Mouse (Mus musculus): Measurements from ENCODE around the gene Il4i1. TPM values are rescaled to one million over a fixed set of nuclear protein-coding genes. Genes with fewer than 3 reads are reported as not detected.

Il4i1 gene
- polyA plus RNA-seq, 2 experiments = 0.22 to 0.40 TPM

GRCm38 (mm10) chr7:44877833-44878232 lies 61.6 kb downstream of the Il4i1 start:
- 82% methylated on average over 14 of the region's 14 CpGs for WGBS (ENCODE audit: insufficient replicate concordance)
- Histone ChIP-seq H3K9me3 (ENCODE audit: control insufficient read depth, low read length) (no peaks in the 10 kb centered on the region), H3K4me1 (replicated peaks; ENCODE audit: control insufficient read depth in 2 of 2, insufficient read depth in 2 of 2, low read length in 1 of 2) (0 out of 4 replicates have a peak, but pooled peaks cover 0 to 2% of the 10 kb centered on the region in 2 experiments), H3K4me3 (ENCODE audit: insufficient read depth in 1 of 2, low read depth in 2 of 2, low read length in 2 of 2) (no peak overlapping the region), H3K27ac (no peak overlapping the region), H3K4me2 (ENCODE audit: low read depth) (no peak overlapping the region), H3K36me3 (replicated peaks; ENCODE audit: control insufficient read depth, insufficient read depth, low read depth) (peaks cover 5% of the 10 kb centered on the region), H3K9ac (replicated peaks) (no peak overlapping the region), H3K27me3 (ENCODE audit: control insufficient read depth, insufficient read depth, low read length) (no peaks in the 10 kb centered on the region)
- ATAC-seq (ENCODE audit: insufficient read depth) (no peak), DNase-seq (ENCODE audit: low read depth in 3 of 3, low spot score in 3 of 3) (no peak)
- TF ChIP-seq CTCF (IDR thresholded peaks at IDR 0.05; ENCODE audit: low read depth) (no peak), EP300 (IDR thresholded peaks at IDR 0.05; ENCODE audit: low read depth) (no peak)

- H3K4me3 ChIP-seq (ENCODE audit: insufficient read depth in 1 of 2, low read depth in 2 of 2, low read length in 2 of 2) = no peak overlapping the region
- no peak for DNase-seq (ENCODE audit: low read depth in 3 of 3, low spot score in 3 of 3)
- no peak overlapping the region for H3K27ac ChIP-seq
- H3K36me3 ChIP-seq (replicated peaks; ENCODE audit: control insufficient read depth, insufficient read depth, low read depth) = peaks cover 13% of the 10 kb centered on the region
- 73% methylated on average over 3 of the region's 3 CpGs for WGBS (ENCODE audit: insufficient replicate concordance)
- H3K4me1 ChIP-seq (replicated peaks; ENCODE audit: control insufficient read depth in 2 of 2, insufficient read depth in 2 of 2, low read length in 1 of 2) = no peaks in the 10 kb centered on the region
- no peak overlapping the region for H3K9ac ChIP-seq (replicated peaks)
- no peak for ATAC-seq (ENCODE audit: insufficient read depth)
- TF ChIP-seq EP300 (IDR thresholded peaks at IDR 0.05; ENCODE audit: low read depth) (no peak), CTCF (IDR thresholded peaks at IDR 0.05; ENCODE audit: low read depth) (no peak)
- no peaks in the 10 kb centered on the region for H3K9me3 ChIP-seq (ENCODE audit: control insufficient read depth, low read length)
- H3K27me3 ChIP-seq (ENCODE audit: control insufficient read depth, insufficient read depth, low read length) = no peaks in the 10 kb centered on the region
- H3K4me2 ChIP-seq (ENCODE audit: low read depth) = no peak overlapping the region
Measured at GRCm38 (mm10) chr7:44883036-44883435, 66.8 kb downstream of the Il4i1 start.

GRCm38 (mm10) chr7:44884637-44885036 lies 68.5 kb downstream of the Il4i1 start:
- no peak overlapping the region for H3K4me3 ChIP-seq (ENCODE audit: insufficient read depth in 1 of 2, low read depth in 2 of 2, low read length in 2 of 2)
- no peak for ATAC-seq (ENCODE audit: insufficient read depth)
- H3K27ac ChIP-seq = no peak overlapping the region
- no peaks in the 10 kb centered on the region for H3K27me3 ChIP-seq (ENCODE audit: control insufficient read depth, insufficient read depth, low read length)
- H3K4me2 ChIP-seq (ENCODE audit: low read depth) = no peak overlapping the region
- no peak for DNase-seq (ENCODE audit: low read depth in 3 of 3, low spot score in 3 of 3)
- TF ChIP-seq EP300 (IDR thresholded peaks at IDR 0.05; ENCODE audit: low read depth) (no peak), CTCF (IDR thresholded peaks at IDR 0.05; ENCODE audit: low read depth) (no peak)
- peaks cover 0 to 4% of the 10 kb centered on the region in 2 experiments; a peak in 1 of 4 replicates for H3K4me1 ChIP-seq (replicated peaks; ENCODE audit: control insufficient read depth in 2 of 2, insufficient read depth in 2 of 2, low read length in 1 of 2)
- peaks cover 13% of the 10 kb centered on the region for H3K36me3 ChIP-seq (replicated peaks; ENCODE audit: control insufficient read depth, insufficient read depth, low read depth)
- no peaks in the 10 kb centered on the region for H3K9me3 ChIP-seq (ENCODE audit: control insufficient read depth, low read length)
- no peak overlapping the region for H3K9ac ChIP-seq (replicated peaks)
- 78% methylated on average over 5 of the region's 5 CpGs for WGBS (ENCODE audit: insufficient replicate concordance)

- no peak overlapping the region for H3K27ac ChIP-seq
- no peaks in the 10 kb centered on the region for H3K9me3 ChIP-seq (ENCODE audit: control insufficient read depth, low read length)
- DNase-seq (ENCODE audit: low read depth in 3 of 3, low spot score in 3 of 3) (no peak), ATAC-seq (ENCODE audit: insufficient read depth) (no peak)
- no peaks in the 10 kb centered on the region for H3K27me3 ChIP-seq (ENCODE audit: control insufficient read depth, insufficient read depth, low read length)
- no peak overlapping the region for H3K4me2 ChIP-seq (ENCODE audit: low read depth)
- TF ChIP-seq EP300 (IDR thresholded peaks at IDR 0.05; ENCODE audit: low read depth) (no peak), CTCF (IDR thresholded peaks at IDR 0.05; ENCODE audit: low read depth) (no peak)
- WGBS (ENCODE audit: insufficient replicate concordance) = 76% methylated on average over 7 of the region's 7 CpGs
- H3K4me1 ChIP-seq (replicated peaks; ENCODE audit: control insufficient read depth in 2 of 2, insufficient read depth in 2 of 2, low read length in 1 of 2) = peaks cover 7 to 14% of the 10 kb centered on the region in 2 experiments; a peak in 2 of 4 replicates
- H3K9ac ChIP-seq (replicated peaks) = no peak overlapping the region
- H3K36me3 ChIP-seq (replicated peaks; ENCODE audit: control insufficient read depth, insufficient read depth, low read depth) = peaks cover 13% of the 10 kb centered on the region
- H3K4me3 ChIP-seq (ENCODE audit: insufficient read depth in 1 of 2, low read depth in 2 of 2, low read length in 2 of 2) = no peak overlapping the region
Measured at GRCm38 (mm10) chr7:44886964-44887363, 70.8 kb downstream of the Il4i1 start.

- DNase-seq (ENCODE audit: low read depth in 3 of 3, low spot score in 3 of 3) = no peak
- WGBS (ENCODE audit: insufficient replicate concordance) = 71% methylated on average over 13 of the region's 13 CpGs
- Histone ChIP-seq H3K9ac (replicated peaks) (no peak overlapping the region), H3K36me3 (replicated peaks; ENCODE audit: control insufficient read depth, insufficient read depth, low read depth) (peaks cover 5% of the 10 kb centered on the region), H3K9me3 (ENCODE audit: control insufficient read depth, low read length) (no peaks in the 10 kb centered on the region), H3K4me3 (ENCODE audit: insufficient read depth in 1 of 2, low read depth in 2 of 2, low read length in 2 of 2) (no peak overlapping the region), H3K4me1 (replicated peaks; ENCODE audit: control insufficient read depth in 2 of 2, insufficient read depth in 2 of 2, low read length in 1 of 2) (peaks cover 10 to 16% of the 10 kb centered on the region in 2 experiments), H3K27ac (no peak overlapping the region), H3K27me3 (ENCODE audit: control insufficient read depth, insufficient read depth, low read length) (no peaks in the 10 kb centered on the region), H3K4me2 (ENCODE audit: low read depth) (no peak overlapping the region)
- no peak for TF ChIP-seq EP300 (IDR thresholded peaks at IDR 0.05; ENCODE audit: low read depth)
- no peak for TF ChIP-seq CTCF (IDR thresholded peaks at IDR 0.05; ENCODE audit: low read depth)
- no peak for ATAC-seq (ENCODE audit: insufficient read depth)
Measured at GRCm38 (mm10) chr7:44888256-44889105, 72.3 kb downstream of the Il4i1 start.
